9 mouse cellular contexts compared by ENCODE assay signal in genomic region chr17:29762551-29762950, GRCm38 (mm10). TPM values are rescaled to one million over a fixed set of nuclear protein-coding genes. Genes with fewer than 3 reads are reported as not detected.
DNase-seq lines count a peak whose midpoint lies in the region; ATAC-seq and TF ChIP-seq lines count a peak whose summit lies in the region.
"Had no signal": no experiment of that assay in that cellular context is flagged by ENCODE, and none has a peak within 500 bp of the region (broad histone marks: within the 10 kb centered on the region; RNA-seq: fewer than 3 reads in every experiment).

No protein-coding gene starts in this region.

- peak; percentile 74 for TF ChIP-seq CTCF in intestine, postnatal 0 days (IDR thresholded peaks at IDR 0.05; ENCODE audit: low read depth)
- TF ChIP-seq CTCF in liver, adult 2 months (IDR thresholded peaks at IDR 0.05; ENCODE audit: low read depth, low read length), result peak; percentile 31
- peak; percentile 60; the same call in 1 of the 2 replicates for TF ChIP-seq CTCF in small intestine, adult 2 months (IDR thresholded peaks at IDR 0.05; ENCODE audit: extremely low read depth, insufficient read length, insufficient replicate concordance, low read depth, low read length)

- 75% methylated on average over 8 of the region's 8 CpGs for WGBS in intestine, postnatal 0 days
- WGBS in intestine, embryonic 16.5 days, result 70% methylated on average over 8 of the region's 8 CpGs
- WGBS in liver, adult 2 months, result 68% methylated on average over 8 of the region's 8 CpGs
- WGBS in small intestine, adult 2 months, result 66% methylated on average over 8 of the region's 8 CpGs

- no peaks in the 10 kb centered on the region for H3K36me3 ChIP-seq in intestine, postnatal 0 days (ENCODE audit: control insufficient read depth, insufficient read depth)
- no peaks in the 10 kb centered on the region for H3K36me3 ChIP-seq in intestine, embryonic 16.5 days (ENCODE audit: control insufficient read depth, insufficient read depth, low read length)
- H3K36me3 ChIP-seq in liver, adult 2 months (ENCODE audit: control insufficient read depth, insufficient read depth, low read length), result no peaks in the 10 kb centered on the region
- H3K36me3 ChIP-seq in small intestine, adult 2 months (ENCODE audit: control insufficient read depth, insufficient read depth, low read length), result no peaks in the 10 kb centered on the region

- H3K27me3 ChIP-seq in intestine, postnatal 0 days (replicated peaks; ENCODE audit: control insufficient read depth, insufficient read depth, low read length), result no peaks in the 10 kb centered on the region
- no peaks in the 10 kb centered on the region for H3K27me3 ChIP-seq in intestine, embryonic 16.5 days (replicated peaks; ENCODE audit: control insufficient read depth, insufficient read depth, low read length)
- no peaks in the 10 kb centered on the region for H3K27me3 ChIP-seq in liver, adult 2 months (ENCODE audit: control insufficient read depth, insufficient read depth, low read length)
- H3K27me3 ChIP-seq in small intestine, adult 2 months (ENCODE audit: control insufficient read depth, insufficient read depth, low read length), result no peaks in the 10 kb centered on the region

- H3K27ac ChIP-seq in intestine, postnatal 0 days (ENCODE audit: low read depth, low read length), result no peak overlapping the region
- no peak overlapping the region for H3K27ac ChIP-seq in intestine, embryonic 16.5 days (ENCODE audit: low read length)
- no peak overlapping the region for H3K27ac ChIP-seq in liver, adult 2 months (replicated peaks; ENCODE audit: insufficient read depth, low read depth, low read length)
- no peak overlapping the region for H3K27ac ChIP-seq in small intestine, adult 2 months (ENCODE audit: insufficient read depth, low read depth, low read length)
- H3K27ac ChIP-seq: macrophage had no signal

- ATAC-seq in intestine, postnatal 0 days, result no peak
- ATAC-seq in intestine, embryonic 16.5 days, result no peak

- TF ChIP-seq POLR2A in liver, adult 2 months (IDR thresholded peaks at IDR 0.05; ENCODE audit: extremely low read depth, insufficient read depth, low read length), result no peak
- no peak for TF ChIP-seq POLR2A in small intestine, adult 2 months (IDR thresholded peaks at IDR 0.05; ENCODE audit: low read depth, low read length)

- no peaks in the 10 kb centered on the region for H3K4me1 ChIP-seq in intestine, postnatal 0 days (replicated peaks; ENCODE audit: control insufficient read depth, insufficient read depth, low read length)
- no peaks in the 10 kb centered on the region for H3K4me1 ChIP-seq in intestine, embryonic 16.5 days (ENCODE audit: control insufficient read depth, insufficient read depth, low read length)
- H3K4me1 ChIP-seq in liver, adult 2 months (ENCODE audit: control insufficient read depth, insufficient read depth, low read length), result no peaks in the 10 kb centered on the region
- H3K4me1 ChIP-seq in small intestine, adult 2 months (ENCODE audit: control insufficient read depth, insufficient read depth, insufficient read length, low read length), result no peaks in the 10 kb centered on the region

- H3K4me2 ChIP-seq in intestine, postnatal 0 days (replicated peaks; ENCODE audit: low read depth), result no peak overlapping the region
- no peak overlapping the region for H3K4me2 ChIP-seq in intestine, embryonic 16.5 days (ENCODE audit: low read depth, low read length)

- H3K79me2 ChIP-seq in liver, adult 2 months (ENCODE audit: control insufficient read depth, insufficient read depth, low read length), result no peaks in the 10 kb centered on the region

- DNase-seq in CD4-positive helper T cell, adult 2 months (ENCODE audit: low read depth, low spot score), result peak; percentile 75
- DNase-seq in MN1 (ENCODE audit: low spot score), result peak; percentile 24
- peak; percentile 51 to 75 for DNase-seq in cerebellum, postnatal 25 days
- DNase-seq in liver, adult 2 months (ENCODE audit: extremely low read depth, low read depth, low spot score), result peak; percentile 18
- no peak for DNase-seq in ovary, postnatal 14 days (ENCODE audit: low spot score)

- no peak overlapping the region for H3K9ac ChIP-seq in intestine, postnatal 0 days (ENCODE audit: low read depth, low read length)
- no peak overlapping the region for H3K9ac ChIP-seq in intestine, embryonic 16.5 days (ENCODE audit: low read depth, low read length)
- no peak overlapping the region for H3K9ac ChIP-seq in liver, adult 2 months (ENCODE audit: low read depth, low read length)

- H3K4me3 ChIP-seq in intestine, postnatal 0 days (ENCODE audit: low read depth, low read length), result no peak overlapping the region
- H3K4me3 ChIP-seq in intestine, embryonic 16.5 days (ENCODE audit: low read length), result no peak overlapping the region
- H3K4me3 ChIP-seq in liver, adult 2 months (ENCODE audit: insufficient read depth, low read depth, low read length), result no peak overlapping the region
- H3K4me3 ChIP-seq in small intestine, adult 2 months (ENCODE audit: low read depth, low read length), result no peak overlapping the region

- no peaks in the 10 kb centered on the region for H3K9me3 ChIP-seq in intestine, postnatal 0 days (ENCODE audit: control insufficient read depth)
- H3K9me3 ChIP-seq in intestine, embryonic 16.5 days (ENCODE audit: control insufficient read depth, low read length), result no peaks in the 10 kb centered on the region

RNA-seq across cellular contexts. Expression of gene Ccdc167, which starts 45.7 kb away (rescaled TPM):
- polyA plus RNA-seq in intestine, postnatal 0 days (2015; fragmentation: Nextera tagmentation; extraction: Ambion mirVana), result 5.9 and 6.6 TPM in 2 replicates
- 10.2 and 12.4 TPM in 2 replicates for polyA plus RNA-seq in intestine, embryonic 16.5 days (2015; fragmentation: Nextera tagmentation; extraction: Ambion mirVana)
- 5.5 and 5.8 TPM in 2 replicates for total RNA-seq in liver, adult 2 months (2014; rRNA removed)
- 2.3 and 4.2 TPM in 2 replicates for polyA plus RNA-seq in liver, adult 2 months (2012; rRNA removed)
- polyA plus RNA-seq in small intestine, adult 2 months (2012; rRNA removed), result 2.0 and 2.7 TPM in 2 replicates
